Mouse (Mus musculus) embryonic facial prominence, embryonic 11.5 days (tissue): ENCODE measurements around the gene Suv39h2. TPM values are rescaled to one million over a fixed set of nuclear protein-coding genes. Genes with fewer than 3 reads are reported as not detected.
A peak's percentile ranks its signal among the peaks of the same experiment; 100 is the strongest.

ENCODE experiments used
- ATAC-seq: fragments of 200-750 bp; cut with Nextera tagmentation; replicated peaks from 2 replicates; pipeline ENCODE4 v1.8.0; 2017; ENCODE audit warnings: low read depth; ENCODE audit not compliant: insufficient number of reproducible peaks, low FRiP score, low TSS enrichment
- DNase-seq: peaks from one replicate; pipeline ENCODE4 v3.0.0-alpha.2; 2015; ENCODE audit warnings: low spot score
- H3K27ac ChIP-seq: fragments of 300-500 bp; sonication (generic); replicated peaks from 2 replicates; pipeline ENCODE4 v1.5.1; 2014; ENCODE audit warnings: mild to moderate bottlenecking, low read depth, low read length, control low read depth
- H3K27me3 ChIP-seq: fragments of 300-500 bp; sonication (generic); 2 replicates; pipeline ENCODE4 v1.6.1; 2014; ENCODE audit warnings: mild to moderate bottlenecking, low read length, moderate library complexity, mixed read lengths; ENCODE audit not compliant: control insufficient read depth, insufficient read depth
- H3K36me3 ChIP-seq: fragments of 300-500 bp; sonication (generic); replicated peaks from 2 replicates; pipeline ENCODE4 v1.6.1; 2014; ENCODE audit warnings: low read depth, mild to moderate bottlenecking, low read length, moderate library complexity, mixed read lengths; ENCODE audit not compliant: control insufficient read depth, insufficient read depth
- H3K4me1 ChIP-seq: fragments of 300-500 bp; sonication (generic); 2 replicates; pipeline ENCODE4 v1.6.1; 2014; ENCODE audit warnings: low read length, mixed read lengths; ENCODE audit not compliant: control insufficient read depth, insufficient read depth
- H3K4me2 ChIP-seq: fragments of 300-500 bp; sonication (generic); 2 replicates; pipeline ENCODE4 v1.6.1; 2014; ENCODE audit warnings: low read depth, mild to moderate bottlenecking, control low read depth, low read length, moderate library complexity
- H3K4me3 ChIP-seq: fragments of 300-500 bp; sonication (generic); 2 replicates; pipeline ENCODE4 v1.5.1; 2014; ENCODE audit warnings: low read depth, low read length, control low read depth
- H3K9ac ChIP-seq: fragments of 300-500 bp; sonication (generic); replicated peaks from 2 replicates; pipeline ENCODE4 v1.6.1; 2014; ENCODE audit warnings: mild to moderate bottlenecking, control low read depth, low read length
- H3K9me3 ChIP-seq: fragments of 300-500 bp; sonication (generic); replicated peaks from 2 replicates; pipeline ENCODE4 v1.6.1; 2016; ENCODE audit warnings: mild to moderate bottlenecking, low read length, inconsistent platforms, mixed read lengths; ENCODE audit not compliant: control insufficient read depth
- WGBS: fragments of 180-500 bp; shearing (Covaris S2); extraction: QIAGEN DNeasy Blood & Tissue Kit; methylation state at CpG from one replicate; pipeline ENCODE4 v1.1.7; 2014; 5-methylcytosine and 5-hydroxymethylcytosine counted together
- polyA plus RNA-seq: library from polyadenylated mRNA; unstranded; fragments of >200 nt; fragmentation: Nextera tagmentation; extraction: Ambion mirVana; gene quantifications from 2 replicates; pipeline ENCODE4 v1.2.1, GENCODE M21; 2014

The Suv39h2 gene
- polyA plus RNA-seq, 1 experiment from 2014 or later: 54.5 TPM

- Histone ChIP-seq H3K27ac (no peak overlapping the region), H3K4me1 (no peaks in the 10 kb centered on the region), H3K4me2 (no peak overlapping the region), H3K36me3 (no peaks in the 10 kb centered on the region), H3K9me3 (no peaks in the 10 kb centered on the region), H3K27me3 (no peaks in the 10 kb centered on the region), H3K4me3 (no peak overlapping the region), H3K9ac (no peak overlapping the region)
- WGBS: 89% methylated on average over 7 of the region's 7 CpGs
- DNase-seq (no peak), ATAC-seq (no peak)
Measured at GRCm38 (mm10) chr2:3444206-3444605, 30.6 kb downstream of the Suv39h2 start.

GRCm38 (mm10) chr2:3437956-3438355 lies 36.9 kb downstream of the Suv39h2 start:
- H3K27ac ChIP-seq: no peak overlapping the region
- DNase-seq (no peak), ATAC-seq (no peak)
- H3K9ac ChIP-seq: no peak overlapping the region
- H3K4me1 ChIP-seq: no peaks in the 10 kb centered on the region
- no peaks in the 10 kb centered on the region for H3K36me3 ChIP-seq
- no peaks in the 10 kb centered on the region for H3K27me3 ChIP-seq
- H3K4me2 ChIP-seq: no peak overlapping the region
- 39% methylated on average over 7 of the region's 7 CpGs for WGBS
- no peaks in the 10 kb centered on the region for H3K9me3 ChIP-seq
- H3K4me3 ChIP-seq: no peak overlapping the region

GRCm38 (mm10) chr2:3435369-3436061 lies 39.3 kb downstream of the Suv39h2 start:
- Histone ChIP-seq H3K4me1 (no peaks in the 10 kb centered on the region), H3K9ac (no peak overlapping the region), H3K4me2 (no peak overlapping the region), H3K27ac (no peak overlapping the region), H3K9me3 (no peaks in the 10 kb centered on the region), H3K4me3 (no peak overlapping the region), H3K36me3 (no peaks in the 10 kb centered on the region), H3K27me3 (no peaks in the 10 kb centered on the region)
- ATAC-seq (no peak), DNase-seq (no peak)
- WGBS: 85% methylated on average over 6 of the region's 6 CpGs

- ATAC-seq: 0 out of 2 replicates have a peak, but pooled peaks have one; percentile 48
- Histone ChIP-seq H3K36me3 (no peaks in the 10 kb centered on the region), H3K27ac (no peak overlapping the region), H3K4me3 (no peak overlapping the region), H3K4me2 (no peak overlapping the region), H3K4me1 (no peaks in the 10 kb centered on the region), H3K9ac (no peak overlapping the region), H3K27me3 (no peaks in the 10 kb centered on the region), H3K9me3 (no peaks in the 10 kb centered on the region)
- WGBS: 73% methylated on average over 9 of the region's 9 CpGs
- DNase-seq: peak; percentile 9
Measured at GRCm38 (mm10) chr2:3430956-3431355, 43.9 kb downstream of the Suv39h2 start.

GRCm38 (mm10) chr2:3424579-3424910 lies 50.3 kb downstream of the Suv39h2 start:
- Histone ChIP-seq H3K27me3 (no peaks in the 10 kb centered on the region), H3K9me3 (no peaks in the 10 kb centered on the region), H3K36me3 (no peaks in the 10 kb centered on the region), H3K4me1 (no peaks in the 10 kb centered on the region), H3K9ac (peak overlapping the region; percentile 40), H3K4me3 (peak overlapping the region; percentile 55), H3K27ac (no peak overlapping the region), H3K4me2 (peak overlapping the region; percentile 70)
- ATAC-seq: no peak
- DNase-seq: no peak
- WGBS: 12% methylated on average over 10 of the region's 10 CpGs

- Histone ChIP-seq H3K9ac (peak within 1 kb of the TSS; percentile 40), H3K36me3 (no peaks in the 10 kb centered on the region), H3K4me2 (peak within 1 kb of the TSS; percentile 70), H3K4me1 (no peaks in the 10 kb centered on the region), H3K4me3 (peak within 1 kb of the TSS; percentile 55), H3K27me3 (no peaks in the 10 kb centered on the region), H3K27ac (no peak within 1 kb of the TSS), H3K9me3 (no peaks in the 10 kb centered on the region)
- 2% methylated on average over 29 of the region's 29 CpGs for WGBS
- peak; percentile 98 for ATAC-seq
- peak; percentile 95 for DNase-seq
Measured at GRCm38 (mm10) chr2:3423841-3424578, 50.8 kb downstream of the Suv39h2 start, which contains the start of gene Dclre1c. Dclre1c (plus strand) TSS chr2:3424131.

GRCm38 (mm10) chr2:3422548-3422947 lies 52.3 kb downstream of the Suv39h2 start, which contains the start of gene Meig1:
Meig1 (minus strand) TSS chr2:3422648.
- Histone ChIP-seq H3K4me1 (no peaks in the 10 kb centered on the region), H3K27ac (no peak within 1 kb of the TSS), H3K9ac (no peak within 1 kb of the TSS), H3K9me3 (no peaks in the 10 kb centered on the region), H3K4me3 (no peak within 1 kb of the TSS), H3K36me3 (no peaks in the 10 kb centered on the region), H3K4me2 (no peak within 1 kb of the TSS), H3K27me3 (no peaks in the 10 kb centered on the region)
- 68% methylated on average over 3 of the region's 3 CpGs for WGBS
- DNase-seq: no peak
- no peak for ATAC-seq

- Histone ChIP-seq H3K9ac (no peak overlapping the region), H3K36me3 (no peaks in the 10 kb centered on the region), H3K27me3 (no peaks in the 10 kb centered on the region), H3K4me2 (no peak overlapping the region), H3K4me3 (no peak overlapping the region), H3K4me1 (no peaks in the 10 kb centered on the region), H3K27ac (no peak overlapping the region), H3K9me3 (no peaks in the 10 kb centered on the region)
- ATAC-seq (no peak), DNase-seq (no peak)
- 48% methylated on average over 4 of the region's 4 CpGs for WGBS
Measured at GRCm38 (mm10) chr2:3420157-3420556, 54.7 kb downstream of the Suv39h2 start.
